Mouse (Mus musculus) layer of hippocampus, postnatal 25 days (tissue): Measurements from ENCODE around the gene Zbtb9. TPM values are rescaled to one million over a fixed set of nuclear protein-coding genes. Genes with fewer than 3 reads are reported as not detected.

Source experiments
- DNase-seq, 2 experiments: peaks; one replicate each; pipeline ENCODE4 v3.0.0; 2022; ENCODE audit warnings: mixed read lengths in 2 of 2, low spot score in 1 of 2; ENCODE audit errors: extremely low spot score in 1 of 2
- total RNA-seq, 2 experiments: library from RNA; stranded (reverse); gene quantifications; 2 replicates each; pipeline ENCODE4 v1.2.3; 2021

The Zbtb9 gene
- total RNA-seq, 2 experiments from 2014 or later, result 14.8 to 16.2 TPM

DNA sequence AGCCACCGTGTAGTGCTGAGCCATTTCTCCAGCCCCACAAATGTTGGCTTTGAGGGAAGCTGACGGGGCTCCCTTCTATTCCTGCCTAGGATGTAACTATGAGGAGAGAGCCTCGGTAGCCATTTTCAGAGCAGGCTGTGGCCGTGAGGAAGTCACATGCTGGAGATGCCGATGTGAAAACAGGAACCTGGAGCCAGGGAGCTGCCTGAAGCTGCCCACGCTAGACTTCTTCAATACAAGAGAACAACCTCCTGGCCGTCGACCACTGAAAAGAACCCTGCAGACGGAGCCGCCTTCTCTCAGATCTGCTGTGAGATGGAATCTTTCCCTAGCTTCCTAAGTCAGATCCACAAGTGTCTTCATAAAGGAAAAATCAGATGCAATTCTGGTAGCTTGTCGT, 32.7 kb downstream of the Zbtb9 start:
- no peak for DNase-seq

DNA sequence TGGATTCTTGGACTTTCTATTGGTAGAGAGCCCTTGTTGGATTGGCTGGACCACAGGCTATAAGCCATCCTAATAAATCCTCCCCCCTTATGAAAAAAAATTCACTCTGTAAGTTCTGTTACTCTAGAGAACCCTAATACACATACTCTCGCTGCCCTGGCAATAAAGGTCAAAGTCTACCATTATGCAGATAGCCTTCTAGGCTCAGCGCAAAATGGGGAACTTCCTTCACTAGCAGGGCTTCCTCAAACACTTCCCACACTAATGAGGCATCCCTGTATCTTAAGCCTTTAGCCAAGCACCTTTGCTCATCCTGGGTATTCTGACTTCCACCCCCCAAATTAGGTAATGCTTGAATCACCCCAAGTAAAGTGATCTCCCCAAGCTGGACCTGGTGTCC, 35.3 kb downstream of the Zbtb9 start:
- DNase-seq, result no peak

DNA sequence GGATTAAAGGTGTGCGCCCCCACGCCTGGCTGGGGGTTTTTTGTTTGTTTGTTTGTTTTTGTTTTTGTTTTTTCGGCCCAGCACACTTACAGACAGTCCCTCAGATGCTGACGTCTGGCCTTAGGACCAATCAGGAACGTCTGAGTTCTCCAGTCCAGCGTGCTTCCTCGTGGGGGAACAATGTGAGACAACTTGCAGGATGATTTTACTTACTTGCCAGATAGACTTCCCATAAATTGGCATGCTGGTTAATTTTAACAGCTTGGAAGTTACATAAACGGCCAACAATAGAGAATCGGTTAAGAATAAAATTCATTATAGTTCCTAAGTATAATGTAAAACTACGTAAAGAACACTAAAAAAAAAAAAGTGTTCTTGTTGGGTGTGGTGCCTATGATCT, 38.2 kb downstream of the Zbtb9 start:
- no peak for DNase-seq

DNA sequence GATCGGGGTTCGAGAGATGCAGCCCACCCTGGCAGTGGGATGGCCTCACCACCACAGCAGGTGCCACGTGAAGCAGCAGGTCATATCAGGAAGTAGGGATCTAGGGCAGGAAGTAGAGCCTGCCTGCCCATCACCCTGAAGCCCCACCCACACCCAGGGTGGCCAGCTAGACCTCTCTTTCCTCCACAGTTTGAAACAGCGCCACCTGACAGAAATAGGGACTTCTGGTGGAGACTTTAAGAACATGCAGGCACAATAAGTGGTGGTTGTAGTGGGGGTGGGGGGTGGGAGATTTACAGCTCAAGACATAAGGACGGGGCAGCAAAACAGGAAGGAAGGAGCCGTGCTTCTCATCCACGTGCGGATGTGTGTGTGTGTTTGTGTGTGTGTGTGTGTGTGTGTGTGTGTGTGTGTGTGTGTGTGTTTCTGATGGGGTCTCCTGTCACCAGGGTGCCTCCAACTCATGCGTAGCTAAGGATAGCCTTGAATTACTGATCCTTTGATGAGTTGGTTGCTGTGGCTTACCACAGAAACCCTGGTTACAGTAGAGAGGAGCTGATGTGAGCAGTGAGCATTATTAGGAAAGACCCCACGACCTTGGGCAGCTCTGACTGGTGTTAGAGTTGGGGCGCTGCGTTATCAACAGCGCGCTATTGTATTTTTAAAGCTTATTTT, 39.2 kb downstream of the Zbtb9 start:
- DNase-seq, result no peak

DNA sequence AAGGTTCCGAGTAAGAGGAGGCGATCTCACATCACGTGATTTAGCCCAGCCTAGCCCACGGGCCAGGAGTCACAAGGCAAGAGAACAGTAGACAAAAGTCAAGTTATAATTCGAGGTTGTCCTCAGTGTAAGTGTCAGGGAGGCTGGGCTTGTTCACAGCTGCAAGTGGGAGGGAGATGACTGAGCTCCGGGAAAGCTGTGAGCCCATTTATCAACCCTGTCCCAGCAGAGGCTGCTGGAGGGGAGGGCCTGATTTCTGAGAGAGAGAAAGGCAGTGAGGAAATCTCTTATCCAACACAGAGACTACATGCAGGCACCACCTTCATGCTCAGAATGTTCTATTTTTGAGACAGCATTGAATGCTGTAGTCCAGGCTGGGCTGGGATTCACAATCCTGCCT, 39.9 kb downstream of the Zbtb9 start:
- DNase-seq, result no peak

DNA sequence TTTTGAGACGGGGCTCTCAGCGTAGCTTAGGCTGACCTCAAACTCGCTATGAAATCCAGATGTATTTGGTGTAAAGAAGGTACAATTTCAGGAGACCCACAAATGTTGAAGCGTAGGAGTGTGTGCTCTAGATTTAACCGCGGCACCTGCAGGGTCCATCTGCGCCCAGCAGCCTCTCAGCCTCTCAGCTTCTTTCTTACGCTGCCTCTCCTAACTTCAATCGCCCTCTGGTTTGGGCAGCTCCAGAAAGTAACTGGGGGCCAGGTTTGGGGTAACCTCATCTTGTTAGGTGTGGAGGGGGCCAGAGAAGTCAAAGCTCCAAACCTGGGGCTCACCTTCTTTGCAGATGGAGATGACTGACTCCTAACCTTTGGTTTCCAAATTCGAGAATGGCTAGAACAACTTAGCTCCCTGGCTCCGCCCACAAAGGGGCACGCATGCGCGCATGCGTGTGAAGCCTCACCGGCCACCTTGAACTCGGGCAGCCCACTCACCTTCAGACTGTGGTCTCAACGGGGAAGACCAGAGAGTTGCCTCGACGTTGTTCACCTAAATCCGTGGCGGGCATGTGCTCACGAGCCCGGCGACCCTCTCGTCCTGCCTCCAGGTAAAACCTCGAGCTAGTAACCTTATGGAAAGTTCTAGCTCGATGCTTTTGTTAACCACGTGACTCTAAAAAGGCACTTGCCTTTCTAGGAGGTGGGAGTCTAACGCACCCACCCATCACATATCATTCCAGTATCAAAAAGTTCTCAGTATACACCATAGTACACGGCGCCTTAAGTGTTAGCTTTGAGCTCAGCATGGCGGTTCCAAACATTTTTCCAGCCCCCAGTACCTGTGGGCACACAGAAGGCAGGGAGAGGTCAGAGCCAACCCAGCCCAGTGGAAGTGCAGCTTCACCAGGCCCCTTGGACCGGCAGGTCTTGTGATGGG, 44.9 kb downstream of the Zbtb9 start:
- peak; percentile 71 to 77 for DNase-seq

DNA sequence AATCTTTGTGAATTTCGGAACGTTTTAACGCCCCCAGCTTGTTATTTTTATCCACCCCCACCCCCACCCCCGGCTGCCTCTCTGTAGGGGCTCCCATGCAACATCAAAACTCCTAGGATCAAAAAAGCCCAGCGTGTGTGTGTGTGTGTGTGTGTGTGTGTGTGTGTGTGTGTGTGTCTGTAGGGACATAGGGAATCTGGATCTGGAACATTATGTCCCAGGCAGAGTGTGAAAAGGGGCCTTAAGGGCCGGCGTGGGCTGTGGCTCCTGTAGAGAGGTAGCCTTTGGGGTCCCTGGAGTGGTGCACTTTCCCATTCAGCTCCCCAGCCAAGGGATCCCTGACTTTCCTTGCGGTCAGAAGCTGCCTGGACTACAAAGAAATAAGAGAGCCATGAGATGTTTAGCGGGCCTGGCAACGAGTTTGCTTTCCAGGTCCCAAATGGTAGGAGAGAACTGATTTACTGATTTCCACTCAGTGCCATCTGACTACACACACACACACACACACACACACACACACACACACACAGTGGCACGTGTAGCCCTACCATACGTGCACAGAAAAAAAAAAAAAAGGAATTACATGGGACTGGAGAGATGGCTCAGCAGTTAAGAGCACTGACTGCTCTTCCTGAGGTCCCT, 45.7 kb downstream of the Zbtb9 start:
- peak; percentile 31 to 36 for DNase-seq

DNA sequence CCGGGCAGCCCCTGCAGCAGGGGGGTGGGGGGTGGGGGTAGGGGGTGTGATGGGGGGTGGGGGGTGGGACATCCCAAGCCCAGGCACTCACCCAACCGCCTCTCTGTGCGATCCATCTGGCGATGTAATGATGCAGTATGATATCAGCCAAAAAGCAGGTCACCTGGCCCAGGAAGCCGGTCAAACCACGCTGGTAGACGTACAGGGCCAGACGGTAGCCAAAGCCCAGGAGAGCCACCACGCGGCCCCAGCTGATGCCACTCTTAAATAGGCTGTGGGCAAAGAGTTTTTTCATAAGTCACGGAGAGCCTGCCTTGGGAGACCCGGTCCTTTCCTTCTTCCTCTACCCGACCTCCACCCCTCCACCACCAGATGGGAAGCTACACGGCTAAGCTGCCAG, 48.1 kb downstream of the Zbtb9 start:
- no peak for DNase-seq

DNA sequence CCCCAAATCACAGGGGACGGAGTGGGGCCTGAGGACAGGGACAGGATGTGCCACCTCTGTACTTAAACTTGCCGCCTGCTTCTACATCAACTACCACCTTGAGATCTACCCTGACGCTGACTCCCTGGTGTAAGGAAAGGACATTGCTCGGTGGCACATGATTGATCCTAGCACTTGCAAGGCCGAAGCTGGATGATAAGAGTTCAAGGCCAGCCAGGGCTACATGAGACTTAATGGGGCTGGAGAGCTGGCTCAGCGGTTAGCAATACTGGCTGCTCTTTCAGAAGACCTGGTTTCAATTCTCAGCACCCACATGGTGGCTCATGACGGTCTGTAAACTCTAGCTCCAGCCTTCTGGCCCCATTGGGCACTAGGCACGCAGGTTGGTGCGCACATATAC, 48.8 kb downstream of the Zbtb9 start:
- DNase-seq, result no peak

DNA sequence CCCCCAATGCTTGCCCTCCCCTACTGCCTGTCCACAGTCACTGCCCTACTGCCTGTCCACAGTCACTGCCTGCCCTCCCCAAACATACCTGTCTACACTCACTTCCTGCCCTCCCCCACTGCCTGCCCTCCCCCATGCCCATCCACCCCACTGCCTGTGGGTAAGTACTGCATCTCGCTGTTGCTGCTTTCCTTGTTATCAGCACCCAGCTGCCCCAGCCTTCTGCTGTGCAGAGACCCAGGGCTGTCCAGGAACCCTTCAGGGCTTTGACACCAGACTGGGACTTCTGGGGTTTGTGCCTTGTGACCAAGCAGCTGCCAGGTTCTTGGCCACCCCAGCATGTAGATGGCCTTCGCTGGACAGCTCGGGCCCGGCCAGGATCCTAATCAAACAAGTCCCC, 50.4 kb downstream of the Zbtb9 start:
- DNase-seq, result no peak

DNA sequence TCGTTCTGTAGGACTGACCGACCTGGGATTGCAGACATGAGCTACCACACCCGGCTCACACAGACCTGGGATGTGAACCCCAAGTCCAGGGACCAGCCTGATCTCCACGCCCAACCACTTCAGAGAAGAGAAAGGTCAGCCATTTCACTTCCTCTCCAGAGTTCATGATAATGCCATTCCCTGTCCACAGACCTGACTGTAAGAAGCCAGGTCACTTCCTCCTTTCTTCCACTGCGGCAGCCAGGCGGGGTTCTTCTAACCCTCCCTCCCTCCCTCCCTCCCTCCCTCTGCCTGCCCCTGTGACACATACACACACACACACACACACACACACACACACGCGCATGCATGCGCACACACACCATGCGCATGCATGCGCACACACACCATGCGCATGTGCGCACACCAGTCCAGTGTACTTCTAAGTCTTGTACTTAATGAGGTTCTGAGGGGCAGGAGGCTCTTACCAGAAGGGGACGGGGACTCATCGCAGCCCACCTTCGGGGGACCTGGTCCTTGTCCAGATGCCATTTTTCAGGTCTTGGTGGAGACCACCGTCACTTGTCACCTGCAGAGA, 52.4 kb downstream of the Zbtb9 start:
- DNase-seq, result no peak

DNA sequence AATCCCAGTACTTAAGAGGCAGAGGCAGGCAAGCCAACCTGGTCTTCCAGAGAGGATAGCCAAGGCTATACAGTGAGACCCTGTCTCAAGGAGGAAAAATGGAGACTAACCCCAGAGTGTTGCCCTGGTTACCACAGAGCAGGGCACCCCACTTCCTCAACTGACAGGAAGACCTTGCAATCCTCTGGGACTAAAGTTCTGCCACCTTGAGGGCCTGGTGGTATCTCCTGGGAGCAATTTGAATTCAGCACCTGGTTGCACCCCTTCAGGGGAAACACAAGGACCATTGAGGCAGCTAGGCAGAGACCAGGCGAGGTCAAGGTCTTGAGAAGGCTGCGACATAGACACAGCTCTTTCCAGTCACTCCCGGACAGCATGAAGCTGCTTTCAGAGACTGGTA, 53.0 kb downstream of the Zbtb9 start:
- DNase-seq, result no peak

DNA sequence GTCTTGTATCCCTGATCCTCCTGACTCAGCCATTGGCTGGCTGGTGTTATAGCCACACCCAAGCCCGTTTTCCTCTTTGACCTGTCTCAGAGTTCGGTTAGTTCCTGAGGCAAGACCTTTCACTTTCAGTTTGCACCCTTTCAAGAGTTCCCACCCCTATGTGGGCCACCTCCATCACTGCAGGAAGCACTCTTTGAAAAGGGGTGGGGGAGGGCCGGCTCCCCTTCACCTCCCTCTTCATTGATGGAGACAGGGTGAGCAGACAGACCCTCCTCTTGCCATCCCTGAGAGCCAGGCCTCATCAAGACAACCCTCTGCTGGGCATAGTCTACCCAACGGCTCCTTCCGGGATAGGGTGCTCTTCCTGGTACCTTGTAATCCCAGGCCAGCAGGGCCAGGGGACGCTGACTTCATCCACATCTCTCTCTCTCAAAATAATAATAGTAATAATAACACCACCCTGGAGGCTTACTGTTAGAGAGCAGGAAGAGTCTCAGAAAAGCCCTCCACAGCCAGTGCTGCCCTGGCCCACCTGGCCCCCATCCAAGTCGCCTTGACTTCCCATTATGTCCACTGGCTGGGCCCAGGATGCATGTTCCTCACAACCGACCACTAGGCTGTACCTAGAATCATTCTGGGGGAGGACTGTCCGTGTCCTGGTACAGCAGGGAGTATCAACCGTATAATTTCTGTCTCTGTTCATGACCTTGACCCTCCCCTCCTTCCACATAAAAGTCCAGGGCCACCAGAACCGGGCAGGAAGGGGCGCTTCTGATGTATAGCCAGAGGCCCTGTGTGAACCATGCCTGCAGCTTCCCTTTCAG, 54.7 kb downstream of the Zbtb9 start:
- DNase-seq, result peak; percentile 34 to 41

DNA sequence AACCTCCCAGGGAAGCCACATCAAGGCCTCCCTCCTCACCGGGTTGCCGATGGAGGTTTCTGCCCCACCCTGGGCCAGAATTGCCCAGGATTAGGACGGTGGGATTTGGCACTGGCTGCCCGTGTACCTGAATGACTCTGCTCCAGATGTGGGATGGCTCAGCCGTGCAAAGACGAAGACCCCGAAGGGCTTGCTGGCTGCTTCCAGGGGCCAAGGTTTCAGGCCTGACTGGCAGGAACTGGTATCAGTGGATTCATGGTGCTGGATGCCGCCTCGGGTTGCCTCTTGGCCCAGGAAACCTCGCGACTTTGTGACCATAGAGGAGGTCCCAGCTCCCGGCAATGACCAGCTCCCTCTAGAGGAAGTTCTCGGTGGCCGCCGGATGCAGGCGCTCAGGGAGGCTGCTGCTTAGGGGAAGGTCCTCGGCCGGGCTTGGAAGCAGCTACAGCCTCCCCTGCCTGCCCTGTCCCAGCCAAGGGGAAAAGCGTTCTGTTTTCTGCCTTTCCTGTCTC, 55.4 kb downstream of the Zbtb9 start:
- DNase-seq, result peak; percentile 78 to 83

DNA sequence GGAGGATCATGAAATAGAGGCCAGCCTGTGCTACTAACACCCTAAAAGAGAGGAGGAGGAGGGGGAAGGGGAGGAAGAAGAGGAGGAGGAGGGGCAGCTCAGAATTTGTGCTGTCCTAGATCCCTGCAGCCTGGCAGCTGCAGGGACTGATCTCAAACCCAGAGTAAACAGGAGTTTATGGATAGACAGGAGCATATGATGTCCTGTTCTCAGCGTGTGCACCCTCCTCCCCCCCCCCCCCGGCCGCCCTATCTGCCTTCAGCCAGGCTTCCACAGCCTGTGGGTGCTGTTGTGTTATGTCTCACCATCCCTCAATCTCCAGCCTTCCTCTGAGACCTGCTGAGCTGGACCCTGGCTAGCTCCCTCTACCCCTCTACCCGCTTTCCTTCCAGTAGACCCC, 55.9 kb downstream of the Zbtb9 start, which contains the start of gene Bak1:
Bak1 (minus strand) TSS at position 101 of the 400 bp plus-strand sequence.
- no peak for DNase-seq

DNA sequence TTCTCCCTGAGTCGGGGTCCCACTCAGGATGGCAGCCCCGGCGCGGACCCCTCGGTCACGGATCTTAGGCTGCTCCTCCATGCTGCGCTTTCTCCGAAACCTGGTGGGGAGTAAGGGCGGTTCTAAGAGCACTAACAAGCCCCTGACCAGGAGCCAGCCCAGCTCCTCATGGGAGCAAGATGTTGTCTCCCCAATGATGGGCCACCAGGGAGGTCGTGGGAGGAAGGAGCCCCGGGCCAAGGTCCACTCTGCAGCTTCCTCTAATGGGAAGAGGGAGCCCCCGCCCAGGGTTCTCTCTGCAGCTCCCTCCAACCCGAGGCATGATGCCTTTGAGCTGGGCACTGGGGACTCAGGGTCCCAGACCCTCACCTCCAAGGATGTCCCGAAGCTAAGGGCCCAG, 56.5 kb downstream of the Zbtb9 start:
- DNase-seq, result no peak

DNA sequence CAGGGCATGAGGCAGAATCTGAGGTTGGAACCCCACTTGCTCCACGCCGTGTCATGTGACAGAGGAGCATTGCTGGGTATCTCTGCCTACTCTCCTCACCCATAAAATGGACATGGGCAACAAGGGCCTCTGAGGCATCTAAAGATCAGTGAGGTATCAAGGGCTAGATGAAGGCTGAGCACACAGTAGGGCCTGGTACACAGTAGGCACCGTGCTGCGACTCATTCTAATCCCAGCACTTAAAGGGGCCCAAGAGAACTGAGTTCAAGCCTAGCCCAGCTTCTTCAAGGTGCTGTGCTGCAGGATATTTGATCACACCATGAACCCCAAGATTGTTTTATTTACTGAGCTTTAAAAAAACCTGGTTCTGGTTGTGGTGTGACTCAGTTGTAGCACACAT, 57.9 kb downstream of the Zbtb9 start:
- no peak for DNase-seq

DNA sequence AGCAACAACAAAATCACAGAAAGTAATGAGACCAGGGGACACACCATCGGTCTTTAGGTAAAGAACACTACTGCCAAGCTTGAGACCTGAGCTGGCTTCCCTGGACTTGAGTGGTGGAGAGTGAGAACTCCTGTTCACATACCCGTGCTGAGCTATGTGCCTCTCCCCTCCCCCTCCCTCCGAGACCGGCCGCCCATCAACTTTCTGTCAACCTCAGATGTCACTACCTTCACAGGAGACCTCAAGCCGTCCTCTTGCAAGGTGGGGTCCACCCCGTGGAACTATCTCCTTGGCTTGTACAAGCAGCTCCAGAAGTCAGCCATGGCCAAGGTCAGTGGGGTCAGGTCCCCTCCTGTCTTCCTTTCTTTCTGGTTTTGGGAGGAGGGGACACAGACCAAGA, 59.4 kb downstream of the Zbtb9 start:
- no peak for DNase-seq

DNA sequence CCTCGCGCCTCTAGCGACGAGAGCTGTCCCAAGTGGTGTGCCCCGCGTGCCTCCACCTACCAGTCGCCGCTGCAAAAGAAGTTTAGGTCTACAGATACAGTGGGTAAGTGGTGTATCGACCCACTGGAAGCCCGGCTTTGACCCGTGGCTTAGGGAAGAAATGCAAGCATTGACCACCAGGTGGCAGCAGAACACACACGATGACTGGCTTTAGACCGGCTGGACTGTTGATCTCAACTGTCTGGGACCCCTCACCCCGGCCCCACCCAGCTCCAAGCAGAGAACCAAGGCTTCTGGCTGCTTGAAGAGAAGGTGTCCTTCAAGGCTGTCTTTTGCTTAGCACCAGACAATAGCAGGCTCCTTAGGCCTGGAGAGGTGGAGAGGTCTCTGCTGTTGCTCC, 59.9 kb downstream of the Zbtb9 start:
- peak; percentile 69 to 88 for DNase-seq

DNA sequence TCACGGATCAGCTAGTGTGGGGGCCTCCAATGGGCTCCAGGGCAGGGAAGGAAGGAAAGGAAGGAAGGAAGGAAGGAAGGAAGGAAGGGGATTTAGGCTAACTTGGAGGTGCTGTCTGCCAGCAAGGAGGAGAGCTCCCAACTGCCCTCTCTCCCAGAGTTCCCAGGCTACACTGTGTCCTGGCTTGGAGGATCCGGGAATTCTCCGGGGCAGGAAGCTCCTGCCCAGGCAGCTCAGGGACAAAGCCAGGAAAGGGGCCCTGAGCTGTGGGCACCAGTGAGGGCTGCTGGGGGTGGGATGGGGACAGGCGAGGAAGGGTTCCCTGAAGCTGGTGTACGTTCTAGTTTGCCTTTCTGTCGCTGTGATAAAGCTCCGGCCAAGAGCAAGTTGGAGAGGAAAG, 63.5 kb downstream of the Zbtb9 start:
- DNase-seq, result no peak
